Mouse (Mus musculus) embryo, embryonic 11 days (tissue): ENCODE results near the gene 2410015M20Rik.
"Not testable (repeated sequence)": the region's sequence is repeated elsewhere in the genome, so short reads cannot be mapped to it uniquely, and the experiment has no call there.

Experiments used
- DNase-seq: peaks from one replicate; pipeline ENCODE4 v3.0.0-alpha.2; 2015

The 2410015M20Rik gene

GRCm38 (mm10) chr17:56612565-56612939, 3.0 kb upstream of the 2410015M20Rik start:
- DNase-seq: not testable (repeated sequence)

DNA sequence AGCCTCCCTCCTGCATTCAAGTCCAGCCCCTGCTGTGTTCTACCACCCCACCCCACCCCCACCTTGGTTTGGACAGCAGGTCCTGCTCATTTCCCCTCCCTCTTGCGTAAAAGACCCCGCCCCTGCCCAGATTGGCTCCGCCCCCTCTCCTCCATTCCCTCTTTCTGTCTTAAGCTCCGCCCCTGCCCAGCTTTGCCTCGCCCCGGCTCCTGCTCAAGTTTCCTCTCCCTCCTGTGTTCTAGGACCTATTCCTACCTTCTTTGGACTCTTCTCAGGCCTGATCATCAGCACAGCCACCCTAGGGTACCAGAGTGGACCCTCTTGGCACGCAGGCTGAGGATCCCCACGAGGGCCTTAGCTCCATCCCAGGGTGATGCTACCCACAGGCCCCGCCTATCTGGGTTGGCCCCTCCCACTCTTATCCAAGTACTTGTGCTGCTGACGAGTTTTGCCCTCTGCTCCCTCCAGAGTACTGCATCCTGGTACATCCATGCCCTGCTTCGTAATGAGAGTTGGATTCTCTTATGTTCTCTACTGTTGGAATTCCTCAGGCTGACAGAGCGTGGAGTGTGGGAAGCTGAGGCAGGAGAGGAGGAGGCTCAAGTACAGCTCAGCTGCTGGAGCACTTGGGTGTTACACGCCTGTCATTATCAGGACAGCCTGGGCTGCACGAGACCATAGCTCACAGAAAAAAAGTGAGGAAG, 2.4 kb upstream of the 2410015M20Rik start:
- peak; percentile 67 for DNase-seq

GRCm38 (mm10) chr17:56611323-56611722, 1.8 kb upstream of the 2410015M20Rik start:
- DNase-seq: no peak

- no peak for DNase-seq
Observed at GRCm38 (mm10) chr17:56608699-56609098, 872 bp downstream of the 2410015M20Rik start.

GRCm38 (mm10) chr17:56607521-56608062, 2.0 kb downstream of the 2410015M20Rik start:
- DNase-seq: no peak

GRCm38 (mm10) chr17:56605431-56605830, 4.1 kb downstream of the 2410015M20Rik start:
- no peak for DNase-seq

GRCm38 (mm10) chr17:56604422-56604821, 5.1 kb downstream of the 2410015M20Rik start:
- no peak for DNase-seq

DNA sequence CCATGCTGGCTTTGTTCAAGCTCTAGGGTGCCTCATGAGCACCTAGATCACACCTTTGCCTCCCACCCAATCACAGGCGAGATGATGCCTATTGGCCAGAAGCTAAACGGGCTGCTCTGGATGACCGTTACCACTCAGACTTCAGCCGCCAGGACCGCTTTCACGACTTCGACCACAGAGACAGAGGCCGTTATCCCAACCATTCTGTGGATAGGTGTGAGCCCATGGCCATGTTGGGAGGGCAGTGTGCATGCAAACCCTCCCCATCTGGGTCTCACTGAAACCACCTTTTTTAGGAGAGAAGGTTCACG, 5.5 kb downstream of the 2410015M20Rik start:
- DNase-seq: no peak

GRCm38 (mm10) chr17:56603186-56604069, 6.1 kb downstream of the 2410015M20Rik start:
- DNase-seq: no peak

- no peak for DNase-seq
Observed at GRCm38 (mm10) chr17:56593527-56594271, 15.9 kb downstream of the 2410015M20Rik start.

DNA sequence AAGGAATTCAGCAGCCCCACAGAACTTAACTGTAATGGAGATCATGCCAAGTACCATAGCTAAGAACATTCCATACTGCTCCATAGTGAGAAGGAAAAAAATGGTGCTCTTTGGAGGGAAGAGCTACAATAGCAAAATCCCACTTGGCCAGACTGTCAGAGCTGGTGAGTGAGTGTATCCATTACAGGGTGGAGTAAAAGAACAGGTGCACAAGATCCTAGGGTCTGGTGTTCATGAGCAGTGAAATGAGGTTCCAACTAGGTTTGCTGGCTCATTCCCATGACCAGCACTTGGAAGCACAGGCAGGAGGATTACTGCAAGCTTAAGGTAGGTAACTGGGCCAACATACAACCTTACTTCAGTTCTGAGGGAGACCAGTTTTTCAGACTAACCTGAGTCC, 17.0 kb downstream of the 2410015M20Rik start:
- no peak for DNase-seq

GRCm38 (mm10) chr17:56588921-56589320, 20.6 kb downstream of the 2410015M20Rik start:
- DNase-seq: no peak

DNA sequence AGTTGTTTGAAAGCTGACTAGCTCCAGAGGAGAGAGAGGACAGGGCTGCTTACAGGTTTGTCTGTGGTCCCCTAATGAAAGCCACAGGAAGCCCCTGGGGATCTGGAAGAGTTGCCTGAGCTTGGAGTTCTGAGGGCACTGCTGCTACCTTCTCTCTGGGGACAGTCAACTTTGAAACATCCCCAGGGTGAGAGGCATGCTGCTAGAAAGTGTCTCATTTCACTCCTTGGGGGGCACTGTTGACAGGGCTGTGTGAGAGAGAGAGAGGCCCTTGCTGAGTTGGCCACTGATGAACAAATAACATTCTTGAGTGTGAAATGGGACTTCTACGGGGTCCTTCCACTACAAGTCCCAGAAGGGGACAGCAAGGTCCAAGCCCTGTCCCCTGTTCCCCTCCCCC, 21.8 kb downstream of the 2410015M20Rik start:
- no peak for DNase-seq

DNA sequence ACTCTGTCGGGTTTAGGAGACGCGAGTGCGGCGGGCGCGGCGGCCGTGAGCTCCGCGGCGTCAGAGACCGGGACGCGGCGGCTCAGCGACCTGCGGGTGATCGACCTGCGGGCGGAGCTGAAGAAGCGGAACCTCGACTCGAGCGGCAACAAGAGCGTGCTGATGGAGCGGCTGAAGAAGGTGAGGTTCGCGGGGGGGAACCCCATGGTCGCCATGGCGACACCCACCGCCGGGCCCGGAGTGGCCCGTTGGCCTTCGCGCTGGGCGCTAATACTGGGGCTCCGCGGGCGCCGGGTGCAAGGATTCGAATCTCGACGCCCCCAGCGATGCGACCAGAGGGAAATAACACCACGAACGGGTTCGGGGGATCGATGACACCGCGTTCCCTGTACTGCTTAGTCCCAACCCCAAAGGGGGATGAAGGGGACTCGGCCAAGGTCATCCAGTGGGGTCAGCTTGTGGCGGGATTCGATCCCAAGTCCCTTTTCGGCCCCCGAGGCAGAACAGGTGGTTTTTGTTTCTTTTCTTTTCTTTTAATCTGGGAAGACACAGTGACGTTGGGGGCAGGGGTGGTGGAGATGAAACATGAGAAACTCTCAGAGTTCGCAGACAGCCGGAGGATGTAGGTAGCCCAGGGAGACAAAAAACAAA, 24.3 kb downstream of the 2410015M20Rik start:
- peak; percentile 68 for DNase-seq

DNA sequence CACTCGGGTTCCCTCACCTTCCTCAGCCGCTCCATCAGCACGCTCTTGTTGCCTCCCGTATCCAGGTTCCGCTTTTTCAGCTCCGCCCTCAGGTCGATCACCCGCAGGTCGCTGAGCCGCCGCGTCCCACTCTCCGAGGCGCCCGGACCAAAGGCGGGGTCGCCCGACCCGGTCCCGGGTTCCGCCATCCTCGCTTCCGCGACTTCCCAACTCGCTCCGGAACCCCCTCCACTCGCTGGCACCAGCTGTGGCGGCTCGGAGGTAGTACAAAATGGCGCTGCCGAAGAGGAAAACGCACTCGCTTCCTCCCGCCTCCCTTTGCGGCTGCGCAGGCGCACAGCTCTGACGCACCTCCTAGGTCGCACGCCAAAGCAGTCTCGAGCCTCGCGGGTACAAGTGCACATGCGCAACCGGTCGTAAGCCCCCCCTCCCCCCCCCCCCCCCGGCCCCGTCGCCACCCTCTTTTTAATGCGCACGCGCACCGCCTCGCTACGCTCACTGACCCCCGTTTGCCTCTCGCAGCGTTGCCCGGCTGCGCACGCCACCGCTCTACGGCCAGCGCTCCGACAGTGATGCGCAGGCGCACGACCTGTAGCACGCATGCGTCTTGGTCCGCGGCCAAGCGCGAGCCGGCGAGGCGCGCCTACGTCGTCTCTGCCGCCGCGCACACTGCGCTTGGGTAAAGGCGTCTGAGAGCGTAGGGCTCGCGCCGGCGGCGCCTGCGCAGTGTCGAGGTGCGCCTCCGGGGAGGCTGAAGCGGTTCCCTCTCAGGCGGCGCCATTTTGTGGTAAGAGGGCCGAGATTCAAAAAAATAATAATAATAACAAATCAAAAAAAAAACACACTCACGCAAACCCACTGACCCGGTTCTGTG, 25.1 kb downstream of the 2410015M20Rik start, which contains the start of the genes Safb2 and Safb:
Gene Safb2 (minus strand): TSS at position 329 of the 874 bp plus-strand sequence.
Gene Safb (plus strand): TSS at position 569 of the 874 bp plus-strand sequence.
- DNase-seq: peak; percentile 99

GRCm38 (mm10) chr17:56583611-56584256, 25.8 kb downstream of the 2410015M20Rik start:
- peak; percentile 46 for DNase-seq

- no peak for DNase-seq
Observed at GRCm38 (mm10) chr17:56583071-56583470, 26.5 kb downstream of the 2410015M20Rik start.

- no peak for DNase-seq
Observed at GRCm38 (mm10) chr17:56572939-56573338, 36.6 kb downstream of the 2410015M20Rik start.

DNA sequence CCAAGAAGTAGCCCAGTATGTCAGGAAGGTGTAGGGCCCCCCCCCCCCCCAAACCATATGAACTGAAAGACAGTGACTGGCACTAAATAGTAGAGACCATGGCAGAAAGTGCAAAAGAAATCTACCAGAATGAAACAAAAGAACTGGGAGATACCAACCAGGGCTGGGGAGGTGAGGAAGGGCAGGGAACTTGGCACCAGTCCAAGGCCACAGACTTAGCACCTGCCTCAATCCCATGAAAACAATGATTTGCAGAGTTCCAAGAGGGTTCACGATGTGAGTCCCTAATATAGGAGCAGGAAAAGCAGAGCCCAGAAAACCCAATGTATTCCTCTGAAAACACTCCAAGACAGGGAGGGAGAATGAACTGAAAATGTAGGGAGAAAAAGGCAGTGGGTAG, 37.4 kb downstream of the 2410015M20Rik start:
- DNase-seq: no peak

DNA sequence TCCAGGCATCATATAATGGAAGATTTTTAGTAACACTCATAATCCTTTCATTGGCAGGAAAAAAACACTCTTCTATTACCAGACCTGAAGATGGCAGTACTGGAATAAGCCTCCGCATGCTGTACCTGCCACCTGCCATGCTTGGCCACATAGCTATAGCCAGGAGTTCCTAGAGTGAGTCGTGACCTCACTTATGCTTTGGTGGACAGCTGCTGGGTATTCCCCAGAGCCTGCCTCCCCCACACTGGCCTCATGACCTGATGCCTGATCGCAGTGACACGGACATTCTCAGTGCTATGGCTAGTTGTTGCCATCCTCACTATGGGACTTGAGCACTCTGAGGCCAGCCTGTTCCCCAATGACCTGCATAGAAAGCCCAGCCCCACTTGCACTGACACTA, 39.3 kb downstream of the 2410015M20Rik start:
- DNase-seq: no peak

DNA sequence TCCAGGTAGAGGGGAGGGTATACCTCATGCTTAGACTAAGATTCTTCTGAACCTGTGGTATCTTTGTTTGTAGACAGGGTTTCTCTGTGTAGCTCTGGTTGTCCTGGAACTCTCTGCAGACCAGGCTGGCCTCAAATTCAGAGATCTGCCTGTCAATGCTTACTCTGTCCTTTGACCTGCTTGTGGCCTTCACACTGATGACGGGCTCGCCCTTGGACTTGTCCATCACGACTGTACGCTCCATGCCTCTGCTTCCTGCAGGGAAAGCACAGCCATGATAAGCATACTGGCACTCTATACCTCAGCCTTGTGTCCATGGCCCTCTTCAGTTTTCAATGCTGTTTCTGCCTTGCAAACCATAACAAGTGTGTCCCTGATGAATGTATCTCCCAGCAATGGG, 42.2 kb downstream of the 2410015M20Rik start:
- DNase-seq: no peak
